Mouse (Mus musculus) limb, embryonic 10.5 days (tissue): ENCODE measurements around the gene Kalrn. TPM values are rescaled to one million over a fixed set of nuclear protein-coding genes. Genes with fewer than 3 reads are reported as not detected.

Experiments
- DNase-seq: peaks from one replicate; pipeline ENCODE4 v3.0.0-alpha.2; 2017; ENCODE audit warnings: low spot score
- H3K27ac ChIP-seq: fragments of 300-500 bp; sonication (generic); 2 replicates; pipeline ENCODE4 v1.5.1; 2016; ENCODE audit warnings: mild to moderate bottlenecking
- H3K27me3 ChIP-seq: fragments of 300-500 bp; sonication (generic); 2 replicates; pipeline ENCODE4 v1.6.1; 2016; ENCODE audit warnings: low read depth, mild to moderate bottlenecking; ENCODE audit not compliant: poor library complexity, severe bottlenecking
- H3K36me3 ChIP-seq: fragments of 300-500 bp; sonication (generic); 2 replicates; pipeline ENCODE4 v1.6.1; 2016; ENCODE audit warnings: mild to moderate bottlenecking, moderate library complexity
- H3K4me1 ChIP-seq: fragments of 300-500 bp; sonication (generic); 2 replicates; pipeline ENCODE4 v1.6.1; 2016
- H3K4me3 ChIP-seq: fragments of 300-500 bp; sonication (generic); 2 replicates; pipeline ENCODE4 v1.5.1; 2016; ENCODE audit warnings: mild to moderate bottlenecking, moderate library complexity
- H3K9me3 ChIP-seq: fragments of 300-500 bp; sonication (generic); replicated peaks from 2 replicates; pipeline ENCODE4 v1.6.1; 2016; ENCODE audit warnings: mild to moderate bottlenecking
- WGBS: fragments of 180-500 bp; shearing (Covaris S2); methylation state at CpG from one replicate; pipeline ENCODE4 v1.1.7; 2016; 5-methylcytosine and 5-hydroxymethylcytosine counted together
- polyA plus RNA-seq: library from polyadenylated mRNA; unstranded; fragments of >200 nt; fragmentation: Nextera tagmentation; extraction: Ambion mirVana; gene quantifications from 2 replicates; pipeline ENCODE4 v1.2.1, GENCODE M21; 2016

Kalrn gene
- polyA plus RNA-seq, 1 experiment from 2014 or later, result 8.3 TPM

DNA sequence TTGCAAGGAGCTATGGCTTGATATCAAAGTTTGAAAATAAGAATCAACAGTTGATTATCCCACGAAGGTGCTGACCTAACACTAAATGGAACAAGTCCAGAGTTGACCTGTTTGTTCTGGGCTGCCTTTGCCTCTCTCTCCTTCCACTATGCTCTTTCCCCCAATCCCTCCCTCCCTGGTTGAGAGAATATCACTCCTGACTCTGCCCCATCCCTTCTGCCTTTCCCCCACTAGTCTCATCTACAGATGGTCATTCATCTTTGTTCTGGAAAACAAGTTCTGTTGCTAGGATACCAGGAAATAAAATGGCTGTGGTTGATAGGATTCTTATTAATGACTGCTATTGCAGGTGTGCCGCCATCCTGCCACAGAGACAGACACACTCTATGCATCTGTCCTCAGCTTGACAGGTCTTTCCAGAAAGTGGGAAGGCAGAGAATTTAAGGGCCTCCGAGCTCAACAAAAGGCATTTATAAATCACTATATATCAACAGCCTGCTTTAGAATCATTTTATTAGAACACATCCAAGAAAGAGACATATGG, 421.7 kb downstream of the Kalrn start:
- Histone ChIP-seq H3K27me3 (no peaks in the 10 kb centered on the region), H3K4me3 (no peak overlapping the region), H3K4me1 (peaks cover 4% of the 10 kb centered on the region; the same call in 1 of the 2 replicates), H3K9me3 (no peaks in the 10 kb centered on the region), H3K27ac (no peak overlapping the region), H3K36me3 (0 out of 2 replicates have a peak, but pooled peaks cover 2% of the 10 kb centered on the region)
- WGBS, result 86% methylated on average over 3 of the region's 3 CpGs
- DNase-seq, result no peak

DNA sequence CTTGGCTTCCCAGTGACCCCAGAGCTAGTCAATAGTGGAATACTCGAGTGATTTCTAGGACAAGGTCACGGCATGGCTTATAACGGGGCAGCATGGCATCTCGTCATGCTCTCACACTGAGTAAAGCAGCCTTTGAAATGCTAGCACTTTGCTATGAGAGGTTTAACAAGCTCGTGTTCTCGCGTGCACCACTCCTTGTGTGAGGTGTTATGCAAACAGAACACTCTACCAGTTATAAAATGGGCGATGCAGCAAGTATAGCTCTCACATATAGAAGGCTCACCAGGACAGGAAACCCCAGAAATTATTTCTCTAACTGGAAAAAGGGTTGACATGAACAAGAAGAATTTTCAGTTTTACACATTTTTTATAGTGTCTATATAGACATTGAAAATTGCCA, 431.7 kb downstream of the Kalrn start:
- Histone ChIP-seq H3K9me3 (no peaks in the 10 kb centered on the region), H3K4me3 (no peak overlapping the region), H3K36me3 (no peaks in the 10 kb centered on the region), H3K27ac (no peak overlapping the region), H3K27me3 (no peaks in the 10 kb centered on the region), H3K4me1 (no peaks in the 10 kb centered on the region)
- DNase-seq, result no peak
- WGBS, result 82% methylated on average over 8 of the region's 8 CpGs

DNA sequence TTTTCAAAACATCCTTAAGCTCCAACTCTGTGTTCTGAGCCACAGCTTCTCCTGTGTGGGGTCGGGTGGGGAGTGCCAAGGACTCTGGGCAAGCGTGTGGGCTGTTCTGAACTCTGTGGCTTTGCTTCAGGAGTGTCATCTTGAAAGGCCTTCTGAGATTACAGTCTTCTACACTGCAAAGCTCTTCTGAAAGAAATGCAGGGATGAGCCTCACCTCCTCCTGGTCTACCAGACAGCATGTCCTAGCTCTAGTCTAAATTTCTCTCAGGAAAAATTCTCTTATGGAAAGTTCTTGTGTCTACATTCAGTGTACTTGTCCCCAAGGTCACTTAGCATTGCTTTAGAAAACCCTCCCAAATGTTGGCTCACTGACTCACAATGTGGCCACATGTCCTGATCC, 438.3 kb downstream of the Kalrn start:
- WGBS, result 89% methylated on average over 2 of the region's 2 CpGs
- H3K36me3 ChIP-seq, result no peaks in the 10 kb centered on the region
- no peaks in the 10 kb centered on the region for H3K9me3 ChIP-seq

DNA sequence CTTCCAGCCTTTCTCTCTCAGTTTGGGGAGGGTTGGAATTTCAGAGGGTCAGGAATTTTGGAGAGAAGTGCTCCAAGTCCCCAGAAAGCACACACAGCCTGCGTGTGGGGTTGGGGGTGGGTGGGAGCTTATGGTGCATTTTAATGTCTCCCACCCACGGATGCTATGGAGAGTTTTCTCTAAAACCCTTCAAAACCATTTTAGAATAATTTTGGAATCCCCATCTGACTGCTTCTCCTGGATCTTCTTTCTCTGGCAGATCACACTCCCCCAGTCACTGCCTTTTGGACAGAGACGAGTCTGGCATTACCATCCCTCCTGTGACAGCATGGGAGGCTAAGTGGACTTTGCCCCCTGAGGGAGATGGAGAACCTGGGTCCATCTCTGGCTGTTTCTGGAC, 438.7 kb downstream of the Kalrn start:
- Histone ChIP-seq H3K27me3 (no peaks in the 10 kb centered on the region), H3K27ac (no peak overlapping the region), H3K36me3 (no peaks in the 10 kb centered on the region), H3K4me3 (no peak overlapping the region), H3K9me3 (no peaks in the 10 kb centered on the region), H3K4me1 (0 out of 2 replicates have a peak, but pooled peaks cover 4% of the 10 kb centered on the region)
- DNase-seq, result no peak
- 79% methylated on average over 3 of the region's 3 CpGs for WGBS

More for the DNA sequence above, 438.3 kb downstream of the Kalrn start:
- H3K4me1 ChIP-seq, result 0 out of 2 replicates have a peak, but pooled peaks cover 4% of the 10 kb centered on the region
- no peak for DNase-seq
- H3K27me3 ChIP-seq, result no peaks in the 10 kb centered on the region
- H3K4me3 ChIP-seq, result no peak overlapping the region
- no peak overlapping the region for H3K27ac ChIP-seq

DNA sequence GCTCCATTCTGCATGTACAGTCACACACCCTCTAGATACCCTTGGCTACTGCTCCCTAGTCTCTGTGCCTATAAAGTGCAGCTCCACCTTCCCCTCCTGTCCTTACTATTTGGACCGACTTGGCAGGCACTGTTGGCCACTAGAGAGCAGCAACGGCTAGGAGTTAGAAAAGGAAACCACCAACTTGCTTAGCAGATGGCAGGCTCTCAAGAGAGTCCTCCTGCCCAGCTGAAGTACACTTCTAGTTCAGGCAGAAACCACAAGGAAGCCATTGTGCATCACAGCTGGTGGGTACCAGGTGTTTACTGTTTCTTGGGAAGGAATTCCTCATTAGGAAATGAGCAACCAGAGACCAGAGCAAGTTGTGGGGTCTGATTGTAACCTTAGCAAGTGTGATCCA, 447.7 kb downstream of the Kalrn start:
- H3K4me1 ChIP-seq, result peaks cover 15% of the 10 kb centered on the region; the same call in 1 of the 2 replicates
- no peak overlapping the region for H3K4me3 ChIP-seq
- 7% methylated on average over 2 of the region's 2 CpGs for WGBS
- DNase-seq, result peak; percentile 69
- H3K27ac ChIP-seq, result peak overlapping the region; percentile 21; the same call in 1 of the 2 replicates
- H3K27me3 ChIP-seq, result no peaks in the 10 kb centered on the region
- H3K9me3 ChIP-seq, result no peaks in the 10 kb centered on the region
- H3K36me3 ChIP-seq, result no peaks in the 10 kb centered on the region

DNA sequence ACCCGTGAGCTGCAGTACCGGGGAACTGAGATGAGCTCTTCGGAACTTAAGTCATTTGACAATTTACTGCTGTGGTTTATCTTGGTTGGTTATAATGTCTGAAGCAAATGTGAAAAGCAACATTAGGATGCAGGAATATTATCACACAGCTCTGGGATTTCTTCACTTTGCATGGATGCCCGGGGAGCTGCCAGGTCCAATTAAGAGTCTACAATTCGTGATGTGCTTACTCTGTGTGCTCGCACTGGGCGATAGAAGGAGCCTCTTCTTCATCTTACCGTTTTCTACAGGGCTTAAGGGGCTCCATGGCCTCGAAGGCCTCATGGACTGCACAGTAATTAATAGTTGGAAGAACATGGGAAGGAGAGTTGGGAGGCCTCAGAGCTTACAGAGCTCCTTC, 450.8 kb downstream of the Kalrn start:
- Histone ChIP-seq H3K9me3 (no peaks in the 10 kb centered on the region), H3K27ac (no peak overlapping the region), H3K36me3 (no peaks in the 10 kb centered on the region), H3K27me3 (no peaks in the 10 kb centered on the region), H3K4me3 (no peak overlapping the region), H3K4me1 (peaks cover 15% of the 10 kb centered on the region; the same call in 1 of the 2 replicates)
- 91% methylated on average over 9 of the region's 9 CpGs for WGBS
- DNase-seq, result no peak

DNA sequence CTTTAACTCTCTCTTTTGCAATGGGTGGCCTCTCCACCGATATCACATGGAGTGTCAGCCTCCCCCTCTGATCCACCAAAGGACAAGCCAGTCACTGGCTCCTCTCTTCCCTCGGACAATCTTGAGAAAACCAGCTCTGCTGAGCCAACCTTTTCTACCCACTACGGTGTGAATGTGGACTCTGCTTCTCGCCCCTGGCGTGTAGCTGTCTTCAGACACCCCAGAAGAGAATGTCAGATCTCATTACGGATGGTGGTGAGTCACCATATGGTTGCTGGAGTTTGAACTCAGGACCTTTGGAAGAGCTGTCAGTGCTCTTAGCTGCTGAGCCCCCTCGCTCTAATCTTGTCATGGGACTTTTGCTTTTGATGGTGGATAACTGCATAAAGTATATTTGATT, 452.0 kb downstream of the Kalrn start:
- H3K36me3 ChIP-seq, result no peaks in the 10 kb centered on the region
- 80% methylated on average over 7 of the region's 7 CpGs for WGBS
- no peaks in the 10 kb centered on the region for H3K9me3 ChIP-seq
- DNase-seq, result no peak
- H3K4me1 ChIP-seq, result peaks cover 15% of the 10 kb centered on the region; the same call in 1 of the 2 replicates
- no peaks in the 10 kb centered on the region for H3K27me3 ChIP-seq
- no peak overlapping the region for H3K27ac ChIP-seq
- no peak overlapping the region for H3K4me3 ChIP-seq

DNA sequence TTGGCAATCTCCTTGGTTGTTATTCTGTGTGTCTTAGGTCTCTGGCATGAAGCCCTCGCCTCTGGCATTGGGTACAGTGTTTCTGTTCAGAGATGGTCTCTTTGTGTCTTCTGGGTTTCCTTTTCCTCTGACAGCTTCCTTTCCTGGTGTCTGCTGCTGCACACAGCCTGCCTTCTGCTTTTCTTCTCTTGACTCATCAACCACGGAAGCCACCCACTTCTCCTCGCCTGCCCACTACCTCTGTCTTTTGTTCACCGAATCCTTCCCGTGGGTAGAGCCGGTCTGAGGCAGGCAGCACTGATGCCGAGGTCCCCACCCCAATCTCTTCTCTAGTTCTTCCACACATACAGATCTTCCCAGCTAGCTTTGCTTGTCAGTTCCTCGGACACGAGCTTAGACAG, 452.5 kb downstream of the Kalrn start:
- H3K4me3 ChIP-seq, result no peak overlapping the region
- no peaks in the 10 kb centered on the region for H3K27me3 ChIP-seq
- WGBS, result 80% methylated on average over 9 of the region's 9 CpGs
- H3K9me3 ChIP-seq, result no peaks in the 10 kb centered on the region
- no peaks in the 10 kb centered on the region for H3K36me3 ChIP-seq
- H3K4me1 ChIP-seq, result peaks cover 10% of the 10 kb centered on the region; the same call in 1 of the 2 replicates
- H3K27ac ChIP-seq, result no peak overlapping the region
- no peak for DNase-seq

DNA sequence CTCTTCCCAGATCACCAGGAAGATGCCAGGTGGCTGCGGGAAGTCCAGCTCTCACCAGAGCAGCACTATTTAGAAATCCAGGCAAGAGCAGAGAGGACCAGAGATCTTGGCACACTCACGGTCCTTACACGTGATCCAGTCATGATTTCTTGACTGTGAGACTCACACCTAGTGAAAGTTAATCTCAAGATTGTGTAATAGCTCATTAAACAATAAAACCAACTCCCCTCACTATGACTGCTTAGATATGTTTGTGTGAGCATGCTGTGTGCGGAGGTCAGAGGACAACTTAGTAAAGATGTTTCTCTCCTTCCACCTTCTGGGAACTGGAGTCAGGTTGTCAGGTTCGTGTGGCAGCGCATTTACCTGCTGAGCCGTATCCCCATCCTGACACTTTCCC, 453.5 kb downstream of the Kalrn start:
- no peak for DNase-seq
- Histone ChIP-seq H3K36me3 (no peaks in the 10 kb centered on the region), H3K27me3 (no peaks in the 10 kb centered on the region), H3K4me1 (peaks cover under 1% of the 10 kb centered on the region; the same call in 1 of the 2 replicates), H3K9me3 (no peaks in the 10 kb centered on the region), H3K27ac (no peak overlapping the region), H3K4me3 (no peak overlapping the region)
- 89% methylated on average over 7 of the region's 7 CpGs for WGBS

DNA sequence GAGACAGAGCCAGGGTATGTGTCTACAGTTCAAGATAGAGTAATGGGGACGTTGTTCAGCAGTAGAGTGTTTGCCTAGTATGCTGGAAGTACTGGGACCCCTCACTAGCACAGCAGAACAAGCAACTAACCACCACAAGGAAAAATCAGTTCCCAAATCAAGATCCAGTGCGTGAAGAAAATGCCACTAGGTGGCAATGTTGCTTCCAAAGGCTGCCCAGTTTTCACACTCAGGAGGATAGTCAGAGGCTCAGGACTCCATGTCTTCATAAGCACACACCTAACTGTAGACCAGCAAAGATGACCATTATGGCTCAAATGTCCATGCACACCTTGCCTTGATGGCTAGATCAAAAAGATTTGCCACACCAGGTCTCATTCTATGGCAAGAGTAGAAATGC, 454.0 kb downstream of the Kalrn start:
- Histone ChIP-seq H3K27ac (no peak overlapping the region), H3K4me1 (no peaks in the 10 kb centered on the region), H3K27me3 (no peaks in the 10 kb centered on the region), H3K9me3 (no peaks in the 10 kb centered on the region), H3K36me3 (no peaks in the 10 kb centered on the region), H3K4me3 (no peak overlapping the region)
- DNase-seq, result no peak
- WGBS, result 12% methylated on average over 2 of the region's 2 CpGs

DNA sequence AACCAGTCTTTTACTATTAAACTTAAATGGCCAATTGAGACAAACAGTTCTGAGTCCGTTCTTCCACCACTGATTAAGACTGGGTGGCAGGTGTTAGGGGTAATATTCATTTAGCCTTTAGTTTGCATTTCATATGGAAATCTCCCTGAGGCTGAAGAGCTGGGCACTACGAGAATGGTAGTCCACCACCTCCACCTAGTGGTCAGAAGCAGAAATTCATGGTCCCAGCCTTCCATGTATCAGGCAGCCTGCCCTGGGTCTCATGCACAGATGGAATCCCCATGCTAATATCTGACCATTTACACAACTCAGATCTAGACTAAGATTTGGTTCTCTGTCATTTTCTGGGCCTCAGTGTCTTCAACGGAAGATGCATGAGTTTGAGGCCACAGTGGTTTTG, 458.7 kb downstream of the Kalrn start:
- Histone ChIP-seq H3K4me1 (peaks cover 10% of the 10 kb centered on the region), H3K27me3 (no peaks in the 10 kb centered on the region), H3K36me3 (no peaks in the 10 kb centered on the region), H3K9me3 (no peaks in the 10 kb centered on the region), H3K27ac (no peak overlapping the region), H3K4me3 (no peak overlapping the region)
- peak; percentile 73 for DNase-seq
- WGBS, result 2% methylated on average over 3 of the region's 3 CpGs

DNA sequence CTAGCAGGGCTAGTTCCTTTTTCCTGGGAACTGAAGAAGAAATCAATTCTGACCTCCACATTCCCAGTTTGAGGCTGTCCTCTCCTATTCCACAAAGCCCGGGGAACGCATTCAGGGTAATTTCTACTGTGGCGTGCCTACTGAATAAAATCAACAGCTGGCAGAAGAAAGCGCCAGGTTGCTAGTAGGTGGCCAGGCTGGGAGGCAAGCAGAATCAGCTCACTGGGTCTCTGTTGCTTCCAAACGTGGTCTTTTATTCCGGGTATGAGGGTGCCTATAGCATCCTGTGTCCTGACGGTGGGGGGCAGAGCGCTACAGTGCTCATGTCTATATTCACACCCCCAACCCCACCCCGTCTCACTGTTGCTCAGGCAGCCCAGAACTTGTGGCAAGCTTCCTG, 460.2 kb downstream of the Kalrn start:
- no peaks in the 10 kb centered on the region for H3K9me3 ChIP-seq
- no peak overlapping the region for H3K27ac ChIP-seq
- no peaks in the 10 kb centered on the region for H3K36me3 ChIP-seq
- H3K4me1 ChIP-seq, result peaks cover 13% of the 10 kb centered on the region
- no peak overlapping the region for H3K4me3 ChIP-seq
- 89% methylated on average over 9 of the region's 9 CpGs for WGBS
- DNase-seq, result no peak
- H3K27me3 ChIP-seq, result no peaks in the 10 kb centered on the region

DNA sequence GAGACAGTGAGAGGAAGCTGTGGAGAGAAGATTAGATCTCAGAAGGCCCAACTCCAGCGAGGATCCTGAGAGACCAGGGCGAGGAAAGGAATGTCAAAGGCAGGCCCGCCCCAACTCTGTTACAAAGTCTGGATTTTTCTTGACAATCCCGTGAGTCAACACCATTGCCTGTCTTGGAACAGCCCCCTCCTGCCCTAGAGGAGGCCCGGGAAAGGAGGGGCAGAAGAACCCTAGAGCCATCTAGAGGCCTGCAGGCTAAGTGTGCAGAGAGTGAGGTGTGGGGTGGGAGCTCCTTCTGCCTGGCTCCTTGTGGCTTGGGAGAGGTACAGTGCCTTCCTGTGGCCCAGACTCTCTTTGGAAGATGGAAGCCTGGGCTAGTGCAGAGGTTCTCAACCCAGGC, 460.8 kb downstream of the Kalrn start:
- H3K4me3 ChIP-seq, result no peak overlapping the region
- no peak for DNase-seq
- H3K27me3 ChIP-seq, result no peaks in the 10 kb centered on the region
- no peaks in the 10 kb centered on the region for H3K36me3 ChIP-seq
- H3K27ac ChIP-seq, result no peak overlapping the region
- 22% methylated on average over 5 of the region's 5 CpGs for WGBS
- H3K4me1 ChIP-seq, result peaks cover 13% of the 10 kb centered on the region
- no peaks in the 10 kb centered on the region for H3K9me3 ChIP-seq
